Comparison of ENCODE assay signal across 15 mouse cellular contexts in genomic region chr19:17140016-17140914, GRCm38 (mm10).
A peak's percentile ranks its signal among the peaks of the same experiment; 100 is the strongest.
DNase-seq lines count a peak whose midpoint lies in the region; ATAC-seq and TF ChIP-seq lines count a peak whose summit lies in the region.
"Had no signal": no experiment of that assay in that cellular context is flagged by ENCODE, and none has a peak within 500 bp of the region (broad histone marks: within the 10 kb centered on the region; RNA-seq: fewer than 3 reads in every experiment).

No protein-coding gene starts in this region.

- no peaks in the 10 kb centered on the region for H3K36me3 ChIP-seq in kidney, postnatal 0 days (ENCODE audit: insufficient read depth, low read length)
- H3K36me3 ChIP-seq in kidney, embryonic 16.5 days (ENCODE audit: insufficient read depth, low read length): no peaks in the 10 kb centered on the region
- no peaks in the 10 kb centered on the region for H3K36me3 ChIP-seq in intestine, embryonic 15.5 days
- H3K36me3 ChIP-seq in forebrain, embryonic 11.5 days (ENCODE audit: control insufficient read depth, insufficient read depth, low read length): no peaks in the 10 kb centered on the region
- H3K36me3 ChIP-seq in stomach, postnatal 0 days (ENCODE audit: control insufficient read depth, insufficient read depth, low read length): no peaks in the 10 kb centered on the region
- H3K36me3 ChIP-seq: forebrain, embryonic 12.5 days; hindbrain, embryonic 12.5 days; midbrain, embryonic 13.5 days had no signal

- 0 out of 2 replicates have a peak, but pooled peaks cover 2% of the 10 kb centered on the region for H3K4me1 ChIP-seq in kidney, postnatal 0 days (replicated peaks; ENCODE audit: insufficient read depth, low read length)
- H3K4me1 ChIP-seq in kidney, embryonic 16.5 days (ENCODE audit: insufficient read depth, low read length): peaks cover 3% of the 10 kb centered on the region; the same call in 1 of the 2 replicates
- no peaks in the 10 kb centered on the region for H3K4me1 ChIP-seq in intestine, embryonic 15.5 days (replicated peaks)
- H3K4me1 ChIP-seq in forebrain, embryonic 11.5 days (replicated peaks; ENCODE audit: control insufficient read depth, insufficient read depth, low read length): no peaks in the 10 kb centered on the region
- no peaks in the 10 kb centered on the region for H3K4me1 ChIP-seq in stomach, postnatal 0 days (replicated peaks; ENCODE audit: control insufficient read depth, insufficient read depth)

- DNase-seq in kidney, postnatal 0 days (ENCODE audit: low spot score): no peak
- DNase-seq in Muller cell, postnatal 12 days (ENCODE audit: inconsistent ontology term): peak; percentile 88
- no peak for DNase-seq in forebrain, embryonic 11.5 days (ENCODE audit: low spot score)
- DNase-seq in stomach, postnatal 0 days (ENCODE audit: low spot score): no peak
- DNase-seq in left cerebral cortex, adult 11 months (ENCODE audit: low spot score): no peak
- DNase-seq: adrenal gland, postnatal 25 days; cerebellum, adult 8-10 months; gastrocnemius, postnatal 36 days; heart, postnatal 14 days had no signal

- H3K4me2 ChIP-seq in kidney, postnatal 0 days (ENCODE audit: low read length): no peak overlapping the region
- no peak overlapping the region for H3K4me2 ChIP-seq in kidney, embryonic 16.5 days (replicated peaks; ENCODE audit: low read depth, low read length)
- no peak overlapping the region for H3K4me2 ChIP-seq in intestine, embryonic 15.5 days (replicated peaks)
- H3K4me2 ChIP-seq in forebrain, embryonic 11.5 days (ENCODE audit: low read depth, low read length, severe bottlenecking): no peak overlapping the region
- H3K4me2 ChIP-seq in stomach, postnatal 0 days (replicated peaks; ENCODE audit: low read depth): no peak overlapping the region
- H3K4me2 ChIP-seq: forebrain, embryonic 12.5 days; hindbrain, embryonic 12.5 days; midbrain, embryonic 13.5 days had no signal

- no peak for TF ChIP-seq CTCF in kidney, postnatal 0 days (IDR thresholded peaks at IDR 0.05; ENCODE audit: low read depth)
- TF ChIP-seq CTCF in stomach, postnatal 0 days (IDR thresholded peaks at IDR 0.05; ENCODE audit: low read depth): no peak

- ATAC-seq in kidney, postnatal 0 days (replicated peaks; ENCODE audit: low FRiP score, low read depth): peak; percentile 33; the same call in 1 of the 2 replicates
- ATAC-seq in kidney, embryonic 16.5 days (ENCODE audit: low FRiP score, low TSS enrichment): no peak; the same call in 1 of the 2 replicates
- peak; percentile 90 for ATAC-seq in intestine, embryonic 15.5 days
- no peak for ATAC-seq in forebrain, embryonic 11.5 days (replicated peaks; ENCODE audit: low FRiP score)
- no peak for ATAC-seq in stomach, postnatal 0 days (ENCODE audit: low FRiP score, low TSS enrichment)
- ATAC-seq: midbrain, embryonic 13.5 days had no signal

- H3K9ac ChIP-seq in kidney, postnatal 0 days (ENCODE audit: low read depth, low read length): no peak overlapping the region
- no peak overlapping the region for H3K9ac ChIP-seq in kidney, embryonic 16.5 days (replicated peaks; ENCODE audit: low read length)
- H3K9ac ChIP-seq in intestine, embryonic 15.5 days: no peak overlapping the region
- no peak overlapping the region for H3K9ac ChIP-seq in forebrain, embryonic 11.5 days (ENCODE audit: low read length)
- H3K9ac ChIP-seq in stomach, postnatal 0 days (ENCODE audit: low read length): no peak overlapping the region
- H3K9ac ChIP-seq: forebrain, embryonic 12.5 days; hindbrain, embryonic 12.5 days; liver, embryonic 14.5 days; midbrain, embryonic 13.5 days had no signal

- H3K9me3 ChIP-seq in kidney, postnatal 0 days (replicated peaks; ENCODE audit: low read length): no peaks in the 10 kb centered on the region
- no peaks in the 10 kb centered on the region for H3K9me3 ChIP-seq in kidney, embryonic 16.5 days (ENCODE audit: low read length)
- H3K9me3 ChIP-seq in intestine, embryonic 15.5 days: no peaks in the 10 kb centered on the region
- H3K9me3 ChIP-seq in forebrain, embryonic 11.5 days (ENCODE audit: control insufficient read depth, low read length): no peaks in the 10 kb centered on the region
- H3K9me3 ChIP-seq in stomach, postnatal 0 days (ENCODE audit: control insufficient read depth, low read length): no peaks in the 10 kb centered on the region
- H3K9me3 ChIP-seq: forebrain, embryonic 12.5 days; hindbrain, embryonic 12.5 days; midbrain, embryonic 13.5 days had no signal

- no peak for TF ChIP-seq EP300 in stomach, postnatal 0 days (optimal IDR thresholded peaks at IDR 0.05)

- WGBS in kidney, postnatal 0 days: 57% methylated on average over 12 of the region's 12 CpGs
- WGBS in kidney, embryonic 16.5 days: 62% methylated on average over 12 of the region's 12 CpGs
- 48% methylated on average over 12 of the region's 12 CpGs for WGBS in intestine, embryonic 15.5 days
- 92% methylated on average over 12 of the region's 12 CpGs for WGBS in forebrain, embryonic 11.5 days
- 63% methylated on average over 12 of the region's 12 CpGs for WGBS in stomach, postnatal 0 days

- H3K27me3 ChIP-seq in kidney, postnatal 0 days (ENCODE audit: insufficient read depth, low read length): no peaks in the 10 kb centered on the region
- H3K27me3 ChIP-seq in kidney, embryonic 16.5 days (ENCODE audit: insufficient read depth, low read length): peaks cover 12% of the 10 kb centered on the region
- no peaks in the 10 kb centered on the region for H3K27me3 ChIP-seq in intestine, embryonic 15.5 days (replicated peaks)
- H3K27me3 ChIP-seq in forebrain, embryonic 11.5 days (ENCODE audit: control insufficient read depth, insufficient read depth, low read length): peaks cover 3% of the 10 kb centered on the region; the same call in 1 of the 2 replicates
- H3K27me3 ChIP-seq in stomach, postnatal 0 days (ENCODE audit: control insufficient read depth, insufficient read depth, low read length): no peaks in the 10 kb centered on the region
- H3K27me3 ChIP-seq: forebrain, embryonic 12.5 days; hindbrain, embryonic 12.5 days had no signal

- H3K4me3 ChIP-seq in kidney, postnatal 0 days (replicated peaks; ENCODE audit: low read depth, low read length): no peak overlapping the region
- no peak overlapping the region for H3K4me3 ChIP-seq in kidney, embryonic 16.5 days (ENCODE audit: low read length)
- no peak overlapping the region for H3K4me3 ChIP-seq in intestine, embryonic 15.5 days (replicated peaks)
- no peak overlapping the region for H3K4me3 ChIP-seq in forebrain, embryonic 11.5 days (ENCODE audit: low read depth, low read length)
- no peak overlapping the region for H3K4me3 ChIP-seq in stomach, postnatal 0 days (ENCODE audit: low read depth, low read length)
- H3K4me3 ChIP-seq: forebrain, embryonic 12.5 days; hindbrain, embryonic 12.5 days; midbrain, embryonic 13.5 days had no signal

- H3K27ac ChIP-seq in kidney, postnatal 0 days: no peak overlapping the region
- H3K27ac ChIP-seq in kidney, embryonic 16.5 days (ENCODE audit: low read length): no peak overlapping the region
- H3K27ac ChIP-seq in intestine, embryonic 15.5 days: no peak overlapping the region
- no peak overlapping the region for H3K27ac ChIP-seq in forebrain, embryonic 11.5 days (ENCODE audit: low read depth, low read length)
- no peak overlapping the region for H3K27ac ChIP-seq in stomach, postnatal 0 days (replicated peaks)
- H3K27ac ChIP-seq: forebrain, embryonic 12.5 days; hindbrain, embryonic 12.5 days; liver, embryonic 14.5 days; midbrain, embryonic 13.5 days had no signal

Comparison
In these comparisons a context has a peak if more than half of its experiments do, and no peak if none do; other contexts are left out.
1. ATAC-seq: peak in kidney, postnatal 0 days (single experiment) and intestine, embryonic 15.5 days (single experiment); none in kidney, embryonic 16.5 days (single experiment), forebrain, embryonic 11.5 days (single experiment) and stomach, postnatal 0 days (single experiment).